Mouse (Mus musculus): ENCODE results near the gene Tmem130. TPM values are rescaled to one million over a fixed set of nuclear protein-coding genes. Genes with fewer than 3 reads are reported as not detected.
A peak's percentile ranks its signal among the peaks of the same experiment; 100 is the strongest.
"Not testable (repeated sequence)": the region's sequence is repeated elsewhere in the genome, so short reads cannot be mapped to it uniquely, and the experiment has no call there.

The Tmem130 gene
- total RNA-seq (2022) = 100 to 1,000 TPM; 187 to 205 (median 196) TPM

GRCm38 (mm10) chr5:144761161-144761868 lies at the start of gene Tmem130:
TSS of gene Tmem130 (minus strand) at chr5:144761818.
- DNase-seq (ENCODE audit: low spot score in 2 of 2) = peak; percentile 61 to 89

- no peak for DNase-seq (ENCODE audit: low spot score in 2 of 2)
Measured at GRCm38 (mm10) chr5:144806931-144807330, 45.3 kb upstream of the Tmem130 start.

GRCm38 (mm10) chr5:144804181-144804580 lies 42.6 kb upstream of the Tmem130 start:
- no peak for DNase-seq (ENCODE audit: low spot score in 2 of 2)

GRCm38 (mm10) chr5:144803066-144803465 lies 41.4 kb upstream of the Tmem130 start:
- DNase-seq (ENCODE audit: low spot score in 2 of 2) = no peak

GRCm38 (mm10) chr5:144797116-144797515 lies 35.5 kb upstream of the Tmem130 start:
- DNase-seq (ENCODE audit: low spot score in 2 of 2) = no peak

GRCm38 (mm10) chr5:144794687-144795086 lies 33.1 kb upstream of the Tmem130 start:
- peak in 1 of 2 experiments; percentile 19 for DNase-seq (ENCODE audit: low spot score in 2 of 2)

GRCm38 (mm10) chr5:144793374-144793773 lies 31.8 kb upstream of the Tmem130 start:
- DNase-seq (ENCODE audit: low spot score in 2 of 2) = no peak

GRCm38 (mm10) chr5:144786464-144786863 lies 24.8 kb upstream of the Tmem130 start:
- no peak for DNase-seq (ENCODE audit: low spot score in 2 of 2)

- no peak for DNase-seq (ENCODE audit: low spot score in 2 of 2)
Measured at GRCm38 (mm10) chr5:144780654-144781053, 19.0 kb upstream of the Tmem130 start.

- no peak for DNase-seq (ENCODE audit: low spot score in 2 of 2)
Measured at GRCm38 (mm10) chr5:144773231-144773630, 11.6 kb upstream of the Tmem130 start.

GRCm38 (mm10) chr5:144769067-144769482 lies 7.5 kb upstream of the Tmem130 start:
- no peak for DNase-seq (ENCODE audit: low spot score in 2 of 2)

GRCm38 (mm10) chr5:144767911-144768841 lies 6.6 kb upstream of the Tmem130 start:
- peak; percentile 84 to 88 for DNase-seq (ENCODE audit: low spot score in 2 of 2)

- DNase-seq (ENCODE audit: low spot score in 2 of 2) = not testable (repeated sequence)
Measured at GRCm38 (mm10) chr5:144767106-144767798, 5.6 kb upstream of the Tmem130 start, which contains the start of gene Trrap. TSS of gene Trrap (plus strand) at chr5:144767732.

- no peak for DNase-seq (ENCODE audit: low spot score in 2 of 2)
Measured at GRCm38 (mm10) chr5:144766646-144767045, 5.0 kb upstream of the Tmem130 start.

- DNase-seq (ENCODE audit: low spot score in 2 of 2) = no peak
Measured at GRCm38 (mm10) chr5:144766026-144766425, 4.4 kb upstream of the Tmem130 start.

GRCm38 (mm10) chr5:144758422-144758821 lies 3.2 kb downstream of the Tmem130 start:
- no peak for DNase-seq (ENCODE audit: low spot score in 2 of 2)

- DNase-seq (ENCODE audit: low spot score in 2 of 2) = no peak
Measured at GRCm38 (mm10) chr5:144757402-144757801, 4.2 kb downstream of the Tmem130 start.

GRCm38 (mm10) chr5:144755191-144755590 lies 6.4 kb downstream of the Tmem130 start:
- no peak for DNase-seq (ENCODE audit: low spot score in 2 of 2)

- peak; percentile 51 to 83 for DNase-seq (ENCODE audit: low spot score in 2 of 2)
Measured at GRCm38 (mm10) chr5:144753041-144753440, 8.6 kb downstream of the Tmem130 start.

GRCm38 (mm10) chr5:144752432-144752831 lies 9.2 kb downstream of the Tmem130 start:
- no peak for DNase-seq (ENCODE audit: low spot score in 2 of 2)

GRCm38 (mm10) chr5:144737101-144737500 lies 24.5 kb downstream of the Tmem130 start:
- DNase-seq (ENCODE audit: low spot score in 2 of 2) = no peak

Data from left cerebral cortex, adult 8-10 months (tissue).